In the genomic region with DNA sequence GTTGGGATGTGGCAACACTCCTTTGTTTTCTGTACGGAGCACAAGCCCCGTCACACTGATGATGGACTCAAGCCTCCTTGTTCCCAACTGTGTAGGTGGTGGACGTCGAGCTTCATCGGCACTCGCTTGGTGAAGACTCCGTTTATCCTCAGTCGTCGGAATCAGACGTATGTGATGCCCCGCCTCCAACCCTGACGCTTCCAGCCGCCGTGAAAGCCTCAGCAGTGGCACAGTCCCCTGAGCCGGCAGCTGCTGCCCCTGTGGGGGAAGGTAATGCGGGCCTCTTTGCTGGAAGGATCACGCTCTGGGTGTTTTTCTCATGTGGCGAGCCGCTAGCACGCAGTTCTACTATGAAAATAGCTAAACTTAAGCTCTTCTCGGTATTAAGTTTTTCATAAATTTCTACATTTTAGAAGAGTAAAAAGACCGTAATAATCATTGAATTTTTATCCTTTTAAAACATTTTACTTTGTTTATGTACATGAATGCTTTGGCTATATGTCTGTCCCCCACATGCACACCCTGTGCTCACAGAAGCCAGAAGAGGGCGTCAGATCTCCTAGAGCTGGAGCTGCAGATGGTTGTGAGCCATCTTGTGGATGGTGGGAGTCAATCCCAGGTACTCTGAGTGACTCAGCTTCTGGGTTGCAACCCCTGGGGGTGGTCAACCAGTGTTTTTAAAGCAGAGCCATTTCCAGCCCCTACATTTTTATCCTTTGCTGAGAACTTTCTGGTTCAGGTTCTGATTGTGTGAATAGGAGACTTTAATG, we compare ENCODE assay signal across 25 mouse cellular contexts. TPM values are rescaled to one million over a fixed set of nuclear protein-coding genes. Genes with fewer than 3 reads are reported as not detected.
DNase-seq lines count a peak whose midpoint lies in the region; ATAC-seq and TF ChIP-seq lines count a peak whose summit lies in the region.
"Had no signal": no experiment of that assay in that cellular context is flagged by ENCODE, and none has a peak within 500 bp of the region (broad histone marks: within the 10 kb centered on the region; RNA-seq: fewer than 3 reads in every experiment).

No protein-coding gene starts in this region.

- no peaks in the 10 kb centered on the region for H3K4me1 ChIP-seq in kidney, postnatal 0 days (replicated peaks; ENCODE audit: insufficient read depth, low read length)
- peaks cover 15% of the 10 kb centered on the region for H3K4me1 ChIP-seq in E14TG2a.4 (replicated peaks; ENCODE audit: low read depth, low read length)
- H3K4me1 ChIP-seq: heart, embryonic 15.5 days; hindbrain, embryonic 15.5 days; intestine, embryonic 15.5 days; kidney, embryonic 15.5 days; limb, embryonic 10.5 days; midbrain, embryonic 15.5 days; neural tube, embryonic 13.5 days had no signal

- no peak for DNase-seq in kidney, postnatal 0 days (ENCODE audit: low spot score)
- DNase-seq in kidney, postnatal 4 days, result no peak
- peak; percentile 71 for DNase-seq in ES-CJ7 (ENCODE audit: low read depth, low spot score)
- no peak for DNase-seq in gastrocnemius, adult 18-20 months (ENCODE audit: low spot score)
- DNase-seq in kidney, adult 18-20 months, result no peak
- DNase-seq: adrenal gland, postnatal 10 days; cerebellum, adult 9-10 months; gastrocnemius, postnatal 25 days; heart, postnatal 4 days; liver; lung, embryonic 14.5 days; lung, postnatal 36 days; thymus, postnatal 25 days had no signal

- no peak overlapping the region for H3K4me2 ChIP-seq in kidney, postnatal 0 days (ENCODE audit: low read length)
- H3K4me2 ChIP-seq: heart, embryonic 15.5 days; hindbrain, embryonic 15.5 days; intestine, embryonic 15.5 days; kidney, embryonic 15.5 days; lung, embryonic 14.5 days; midbrain, embryonic 15.5 days; neural tube, embryonic 13.5 days had no signal

- no peak for ATAC-seq in kidney, postnatal 0 days (replicated peaks; ENCODE audit: low FRiP score, low read depth)
- 0 out of 2 replicates have a peak, but pooled peaks have one; percentile 34 for ATAC-seq in megakaryocyte progenitor cell, adult 5-6 weeks (replicated peaks; ENCODE audit: poor library complexity)
- ATAC-seq: forebrain, embryonic 14.5 days; intestine, embryonic 15.5 days; midbrain, embryonic 15.5 days had no signal

- no peaks in the 10 kb centered on the region for H3K27me3 ChIP-seq in kidney, postnatal 0 days (ENCODE audit: insufficient read depth, low read length)
- no peaks in the 10 kb centered on the region for H3K27me3 ChIP-seq in E14TG2a.4 (ENCODE audit: insufficient read depth, low read length)
- H3K27me3 ChIP-seq: heart, embryonic 15.5 days; hindbrain, embryonic 15.5 days; intestine, embryonic 15.5 days; kidney, embryonic 15.5 days; midbrain, embryonic 15.5 days; neural tube, embryonic 13.5 days had no signal

- H3K9me3 ChIP-seq in kidney, postnatal 0 days (replicated peaks; ENCODE audit: low read length), result no peaks in the 10 kb centered on the region
- no peaks in the 10 kb centered on the region for H3K9me3 ChIP-seq in E14TG2a.4 (ENCODE audit: low read length)
- H3K9me3 ChIP-seq: G1E; heart, embryonic 15.5 days; hindbrain, embryonic 15.5 days; intestine, embryonic 15.5 days; kidney, embryonic 15.5 days; limb, embryonic 10.5 days; midbrain, embryonic 15.5 days; neural tube, embryonic 13.5 days had no signal

- H3K36me3 ChIP-seq in kidney, postnatal 0 days (ENCODE audit: insufficient read depth, low read length), result peaks cover 41% of the 10 kb centered on the region
- peaks cover 60% of the 10 kb centered on the region for H3K36me3 ChIP-seq in E14TG2a.4 (ENCODE audit: insufficient read depth, low read length)

- peak; percentile 26; the same call in 1 of the 2 replicates for TF ChIP-seq CTCF in kidney, postnatal 0 days (IDR thresholded peaks at IDR 0.05; ENCODE audit: low read depth)
- TF ChIP-seq CTCF in E14TG2a.4 (conservative IDR thresholded peaks at IDR 0.05; ENCODE audit: low read length), result peak; percentile 27

- H3K9ac ChIP-seq in kidney, postnatal 0 days (ENCODE audit: low read depth, low read length), result no peak overlapping the region
- H3K9ac ChIP-seq: heart, embryonic 15.5 days; hindbrain, embryonic 15.5 days; intestine, embryonic 15.5 days; kidney, embryonic 15.5 days; lung, embryonic 14.5 days; midbrain, embryonic 15.5 days; neural tube, embryonic 13.5 days had no signal

- WGBS in kidney, postnatal 0 days, result 84% methylated on average over 23 of the region's 23 CpGs

- no peak overlapping the region for H3K27ac ChIP-seq in kidney, postnatal 0 days
- H3K27ac ChIP-seq: heart, embryonic 15.5 days; hindbrain, embryonic 15.5 days; intestine, embryonic 15.5 days; kidney, embryonic 15.5 days; limb, embryonic 10.5 days; midbrain, embryonic 15.5 days; neural tube, embryonic 13.5 days had no signal

- H3K4me3 ChIP-seq in kidney, postnatal 0 days (replicated peaks; ENCODE audit: low read depth, low read length), result no peak overlapping the region
- H3K4me3 ChIP-seq in E14TG2a.4 (replicated peaks; ENCODE audit: low read length), result no peak overlapping the region; the same call in 1 of the 2 replicates
- H3K4me3 ChIP-seq: heart, embryonic 15.5 days; hindbrain, embryonic 15.5 days; intestine, embryonic 15.5 days; kidney, embryonic 15.5 days; limb, embryonic 10.5 days; midbrain, embryonic 15.5 days; myocyte; neural tube, embryonic 13.5 days had no signal

RNA-seq across cellular contexts. Expression of a gene that starts 38.7 kb away (rescaled TPM):
- 12.5 and 12.7 TPM in 2 replicates for polyA plus RNA-seq in kidney, postnatal 0 days (2015; fragmentation: Nextera tagmentation; extraction: Ambion mirVana)
- 38.9 and 46.6 TPM in 2 replicates for total RNA-seq in megakaryocyte progenitor cell, adult 5-6 weeks (2015)
- total RNA-seq in megakaryocyte progenitor cell, adult 5-6 weeks (2017), result 31.9 and 32.6 TPM in 2 replicates
- 1 to 10 TPM; 3.3 to 3.7 TPM for total RNA-seq in gastrocnemius, adult 18-20 months (2021)

Comparison
In these comparisons a context has a peak if more than half of its experiments do, and no peak if none do; other contexts are left out.
1. RNA of a gene that starts 38.7 kb away (total RNA-seq): 31.9 to 46.6 TPM in megakaryocyte progenitor cell, adult 5-6 weeks; 3.3 to 3.7 TPM in gastrocnemius, adult 18-20 months; every median in the first group is over 4 times any median in the second.